Comparison of ENCODE assay signal across 27 mouse cellular contexts in genomic region chr4:116249986-116250385, GRCm38 (mm10). TPM values are rescaled to one million over a fixed set of nuclear protein-coding genes. Genes with fewer than 3 reads are reported as not detected.
DNase-seq lines count a peak whose midpoint lies in the region; ATAC-seq and TF ChIP-seq lines count a peak whose summit lies in the region.
"Had no signal": no experiment of that assay in that cellular context is flagged by ENCODE, and none has a peak within 500 bp of the region (broad histone marks: within the 10 kb centered on the region; RNA-seq: fewer than 3 reads in every experiment).

No protein-coding gene starts in this region.

- H3K9ac ChIP-seq in liver, embryonic 12.5 days = no peak overlapping the region
- H3K9ac ChIP-seq in liver, embryonic 11.5 days (ENCODE audit: low read depth, low read length) = no peak overlapping the region
- H3K9ac ChIP-seq in midbrain, postnatal 0 days (replicated peaks; ENCODE audit: low read length, poor library complexity, severe bottlenecking) = no peak overlapping the region
- H3K9ac ChIP-seq: forebrain, embryonic 13.5 days; heart, embryonic 12.5 days; heart, embryonic 15.5 days; hindbrain, embryonic 12.5 days; hindbrain, embryonic 15.5 days had no signal

- no peak for DNase-seq in liver, embryonic 11.5 days (ENCODE audit: low spot score)
- DNase-seq in G1E (ENCODE audit: low spot score) (no peak), MEL-GATA-1-ER (ENCODE audit: extremely low read depth, low read depth) (peak; percentile 27)
- DNase-seq in c-Kit-positive CD71-positive TER-119-positive erythroid progenitor cells, embryonic 14.5 days (ENCODE audit: low spot score) = peak; percentile 32
- DNase-seq in midbrain, postnatal 0 days (ENCODE audit: low spot score) = no peak
- no peak for DNase-seq in cerebellum, postnatal 36 days
- DNase-seq in cerebellum, adult 11-12 months = no peak
- DNase-seq: adrenal gland, adult 2 months; adrenal gland, postnatal 14 days; B cell, adult 2 months; cerebellum, adult 8-10 months; cerebellum, postnatal 10 days; gastrocnemius, postnatal 10 days; gastrocnemius, postnatal 36 days; heart, postnatal 10 days; heart, postnatal 4 days had no signal

- H3K4me1 ChIP-seq in liver, embryonic 12.5 days = peaks cover 8% of the 10 kb centered on the region; the same call in 1 of the 2 replicates
- no peaks in the 10 kb centered on the region for H3K4me1 ChIP-seq in liver, embryonic 11.5 days (replicated peaks; ENCODE audit: control insufficient read depth, insufficient read depth, low read length)
- H3K4me1 ChIP-seq in G1E (ENCODE audit: insufficient read depth, low read depth, low read length) = peaks cover 38% of the 10 kb centered on the region
- H3K4me1 ChIP-seq in midbrain, postnatal 0 days (ENCODE audit: insufficient read depth, low read length) = no peaks in the 10 kb centered on the region
- H3K4me1 ChIP-seq: forebrain, embryonic 10.5 days; forebrain, embryonic 13.5 days; heart, embryonic 15.5 days; hindbrain, embryonic 12.5 days; hindbrain, embryonic 15.5 days had no signal

- WGBS in liver, embryonic 12.5 days (ENCODE audit: insufficient replicate concordance) = 58% methylated on average over 3 of the region's 3 CpGs
- 79% methylated on average over 3 of the region's 3 CpGs for WGBS in liver, embryonic 11.5 days
- WGBS in midbrain, postnatal 0 days = 91% methylated on average over 3 of the region's 3 CpGs

- H3K27ac ChIP-seq in liver, embryonic 12.5 days = no peak overlapping the region
- H3K27ac ChIP-seq in liver, embryonic 11.5 days (ENCODE audit: low read depth, low read length) = no peak overlapping the region
- H3K27ac ChIP-seq in midbrain, postnatal 0 days (ENCODE audit: low read depth, low read length) = no peak overlapping the region
- H3K27ac ChIP-seq: forebrain, embryonic 10.5 days; forebrain, embryonic 13.5 days; heart, embryonic 15.5 days; hindbrain, embryonic 12.5 days; hindbrain, embryonic 15.5 days had no signal

- H3K4me2 ChIP-seq in liver, embryonic 12.5 days = no peak overlapping the region
- no peak overlapping the region for H3K4me2 ChIP-seq in liver, embryonic 11.5 days
- no peak overlapping the region for H3K4me2 ChIP-seq in midbrain, postnatal 0 days (ENCODE audit: low read depth, low read length, poor library complexity, severe bottlenecking)
- H3K4me2 ChIP-seq: forebrain, embryonic 13.5 days; heart, embryonic 12.5 days; heart, embryonic 15.5 days; hindbrain, embryonic 12.5 days; hindbrain, embryonic 15.5 days had no signal

- no peaks in the 10 kb centered on the region for H3K9me3 ChIP-seq in liver, embryonic 12.5 days (replicated peaks)
- H3K9me3 ChIP-seq in liver, embryonic 11.5 days (ENCODE audit: control insufficient read depth, low read length) = no peaks in the 10 kb centered on the region
- H3K9me3 ChIP-seq in G1E (replicated peaks) = no peaks in the 10 kb centered on the region
- H3K9me3 ChIP-seq in midbrain, postnatal 0 days (ENCODE audit: low read length) = no peaks in the 10 kb centered on the region
- H3K9me3 ChIP-seq: forebrain, embryonic 10.5 days; forebrain, embryonic 13.5 days; heart, embryonic 12.5 days; heart, embryonic 15.5 days; hindbrain, embryonic 12.5 days; hindbrain, embryonic 15.5 days had no signal

- H3K4me3 ChIP-seq in liver, embryonic 12.5 days = no peak overlapping the region
- no peak overlapping the region for H3K4me3 ChIP-seq in liver, embryonic 11.5 days (ENCODE audit: low read depth, low read length)
- H3K4me3 ChIP-seq in G1E (ENCODE audit: low read depth, low read length) = no peak overlapping the region
- no peak overlapping the region for H3K4me3 ChIP-seq in midbrain, postnatal 0 days (ENCODE audit: low read depth, low read length)
- H3K4me3 ChIP-seq: forebrain, embryonic 10.5 days; forebrain, embryonic 13.5 days; heart, embryonic 12.5 days; heart, embryonic 15.5 days; hindbrain, embryonic 12.5 days; hindbrain, embryonic 15.5 days had no signal

- ATAC-seq in liver, embryonic 12.5 days = 0 out of 2 replicates have a peak, but pooled peaks have one; percentile 24
- ATAC-seq in liver, embryonic 11.5 days (replicated peaks; ENCODE audit: low FRiP score) = no peak
- ATAC-seq in G1E (ENCODE audit: extremely low read depth, insufficient number of reproducible peaks, low FRiP score, poor library complexity, severe bottlenecking) = peak; percentile 82
- no peak for ATAC-seq in midbrain, postnatal 0 days (ENCODE audit: low FRiP score)
- ATAC-seq: forebrain, embryonic 13.5 days; forebrain, embryonic 16.5 days; intestine, postnatal 0 days; Patski had no signal

- TF ChIP-seq CTCF in G1E (IDR thresholded peaks at IDR 0.05; ENCODE audit: low read depth, low read length) = no peak
- TF ChIP-seq CTCF in midbrain, postnatal 0 days (IDR thresholded peaks at IDR 0.05) = no peak

- no peaks in the 10 kb centered on the region for H3K27me3 ChIP-seq in liver, embryonic 12.5 days (replicated peaks)
- H3K27me3 ChIP-seq in liver, embryonic 11.5 days (replicated peaks; ENCODE audit: control insufficient read depth, insufficient read depth, low read length) = no peaks in the 10 kb centered on the region
- no peaks in the 10 kb centered on the region for H3K27me3 ChIP-seq in G1E (ENCODE audit: insufficient read depth, low read length)
- H3K27me3 ChIP-seq in midbrain, postnatal 0 days (ENCODE audit: insufficient read depth, low read length) = no peaks in the 10 kb centered on the region
- H3K27me3 ChIP-seq: CH12.LX; forebrain, embryonic 13.5 days; heart, embryonic 12.5 days; heart, embryonic 15.5 days; hindbrain, embryonic 12.5 days; hindbrain, embryonic 15.5 days; Patski had no signal

- H3K36me3 ChIP-seq in liver, embryonic 12.5 days = no peaks in the 10 kb centered on the region
- H3K36me3 ChIP-seq in liver, embryonic 11.5 days (ENCODE audit: control insufficient read depth, insufficient read depth, low read length) = no peaks in the 10 kb centered on the region
- H3K36me3 ChIP-seq in G1E (replicated peaks) = no peaks in the 10 kb centered on the region
- 0 out of 2 replicates have a peak, but pooled peaks cover 2% of the 10 kb centered on the region for H3K36me3 ChIP-seq in midbrain, postnatal 0 days (ENCODE audit: insufficient read depth, low read length)
- H3K36me3 ChIP-seq: heart, embryonic 12.5 days; heart, embryonic 15.5 days; hindbrain, embryonic 12.5 days; hindbrain, embryonic 15.5 days had no signal

RNA-seq across cellular contexts. Expression of gene Pik3r3, which starts 28.6 kb away (rescaled TPM):
- polyA plus RNA-seq in liver, embryonic 12.5 days (2016; fragmentation: Nextera tagmentation; extraction: Ambion mirVana) = 2.2 and 2.7 TPM in 2 replicates
- 6.3 and 6.7 TPM in 2 replicates for polyA plus RNA-seq in liver, embryonic 11.5 days (2014; fragmentation: Nextera tagmentation; extraction: Ambion mirVana)
- 11.1 and 21.1 TPM in 2 replicates for total RNA-seq in G1E (2014; fragmentation: Nextera tagmentation)
- 24.7 and 25.4 TPM in 2 replicates for total RNA-seq in G1E (2017)
- 7.2 and 8.7 TPM in 2 replicates for polyA plus RNA-seq in G1E (2012)
- total RNA-seq in midbrain, postnatal 0 days (2014; rRNA removed) = 48.3 and 59.5 TPM in 2 replicates
- 39.5 and 47.3 TPM in 2 replicates for polyA plus RNA-seq in midbrain, postnatal 0 days (2015; fragmentation: Nextera tagmentation; extraction: Ambion mirVana)

Comparison
In these comparisons a context has a peak if more than half of its experiments do, and no peak if none do; other contexts are left out.
1. ATAC-seq: peak in liver, embryonic 12.5 days (single experiment) and G1E (single experiment); none in liver, embryonic 11.5 days (single experiment) and midbrain, postnatal 0 days (single experiment).
2. DNase-seq: peak in MEL-GATA-1-ER (single experiment) and c-Kit-positive CD71-positive TER-119-positive erythroid progenitor cells, embryonic 14.5 days (single experiment); none in liver, embryonic 11.5 days (single experiment), G1E (single experiment), midbrain, postnatal 0 days (single experiment), cerebellum, postnatal 36 days (0 of 2) and cerebellum, adult 11-12 months (single experiment).